Mouse (Mus musculus): ENCODE data around the gene Gm11634. TPM values are rescaled to one million over a fixed set of nuclear protein-coding genes. Genes with fewer than 3 reads are reported as not detected.
A peak's percentile ranks its signal among the peaks of the same experiment; 100 is the strongest.
"Not testable (repeated sequence)": the region's sequence is repeated elsewhere in the genome, so short reads cannot be mapped to it uniquely, and the experiment has no call there.

Gm11634 gene
- total and polyA plus RNA-seq, 3 experiments, result not detected

GRCm38 (mm10) chr11:101644591-101644990, 45.5 kb upstream of the Gm11634 start:
- Histone ChIP-seq H3K27ac (ENCODE audit: insufficient read depth, low read depth) (no peak overlapping the region), H3K9ac (ENCODE audit: insufficient read depth, low read depth) (no peak overlapping the region), H3K9me3 (replicated peaks; ENCODE audit: low read length) (peaks cover 9% of the 10 kb centered on the region), H3K4me1 (ENCODE audit: control insufficient read depth in 1 of 2, insufficient read depth in 2 of 2) (peaks cover 4 to 18% of the 10 kb centered on the region in 2 experiments; a peak in 3 of 4 replicates), H3K27me3 (replicated peaks) (peaks cover 9% of the 10 kb centered on the region), H3K79me2 (replicated peaks; ENCODE audit: control insufficient read depth, extremely low read depth, insufficient read depth, poor library complexity, severe bottlenecking) (no peaks in the 10 kb centered on the region), H3K4me3 (replicated peaks in 1 of 3; ENCODE audit: low read depth in 2 of 3, low read length in 2 of 3, poor library complexity in 1 of 3) (no peak overlapping the region), H3K4me2 (ENCODE audit: insufficient read depth, low read depth, poor library complexity, severe bottlenecking) (no peak overlapping the region), H3K36me3 (replicated peaks in 1 of 2; ENCODE audit: control insufficient read depth in 1 of 2, insufficient read depth in 1 of 2, low read length in 1 of 2) (no peaks in the 10 kb centered on the region)
- peak; percentile 32 for DNase-seq (ENCODE audit: extremely low read depth)
- dilution Hi-C loops (cut with MboI; ENCODE audit: extremely low pct_ligation_motif_present, extremely low pct_unique_long_range_greater_than_20kb, low sequenced_read_pairs), result no loop called here
- no peak for TF ChIP-seq TCF12 (IDR thresholded peaks at IDR 0.05; ENCODE audit: low read depth, low read length)
- 0 out of 2 replicates have a peak, but pooled peaks have one; percentile 12 for TF ChIP-seq MYC (IDR thresholded peaks at IDR 0.05; ENCODE audit: low read depth, low read length)
- TF ChIP-seq POLR2AphosphoS2 (IDR thresholded peaks at IDR 0.05; ENCODE audit: low read depth, low read length), result no peak
- no peak for TF ChIP-seq PAX5 (IDR thresholded peaks at IDR 0.05; ENCODE audit: low read length)
- in situ Hi-C loops (cut with MboI; ENCODE audit: low pct_ligation_motif_present, low pct_unique_long_range_greater_than_20kb, low sequenced_read_pairs), result no loop called here

DNA sequence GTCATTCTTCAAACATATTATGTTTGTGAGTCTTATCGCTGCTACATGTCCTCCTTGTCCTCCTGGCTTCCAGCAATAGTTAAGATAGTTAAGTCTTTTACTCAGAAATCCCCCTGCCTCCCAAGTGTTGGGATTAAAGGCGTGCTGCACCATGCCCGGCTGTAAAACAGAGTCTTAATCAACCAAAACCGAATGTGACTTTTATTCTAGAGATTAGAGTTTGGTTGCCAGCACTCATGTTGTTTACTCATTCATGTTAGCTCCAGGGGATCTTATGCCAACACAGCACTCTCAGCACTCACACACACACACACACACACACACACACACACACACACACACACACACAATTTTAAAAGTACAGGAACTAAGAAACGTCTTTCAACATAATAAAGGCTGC, 43.9 kb upstream of the Gm11634 start:
- H3K4me1 ChIP-seq (ENCODE audit: control insufficient read depth in 1 of 2, insufficient read depth in 2 of 2), result peaks cover 4 to 18% of the 10 kb centered on the region in 2 experiments; a peak in 3 of 4 replicates
- dilution Hi-C loops (cut with MboI; ENCODE audit: extremely low pct_ligation_motif_present, extremely low pct_unique_long_range_greater_than_20kb, low sequenced_read_pairs) (no loop called here), in situ Hi-C loops (cut with MboI; ENCODE audit: low pct_ligation_motif_present, low pct_unique_long_range_greater_than_20kb, low sequenced_read_pairs) (no loop called here)
- no peaks in the 10 kb centered on the region for H3K36me3 ChIP-seq (replicated peaks in 1 of 2; ENCODE audit: control insufficient read depth in 1 of 2, insufficient read depth in 1 of 2, low read length in 1 of 2)
- H3K4me2 ChIP-seq (ENCODE audit: insufficient read depth, low read depth, poor library complexity, severe bottlenecking), result peak overlapping the region; percentile 85
- no peak overlapping the region for H3K27ac ChIP-seq (ENCODE audit: insufficient read depth, low read depth)
- TF ChIP-seq KAT2A (IDR thresholded peaks at IDR 0.05; ENCODE audit: insufficient replicate concordance, low read length) (no peak), BHLHE40 (IDR thresholded peaks at IDR 0.05; ENCODE audit: low read depth, low read length) (no peak)
- DNase-seq (ENCODE audit: extremely low read depth), result no peak
- H3K9ac ChIP-seq (ENCODE audit: insufficient read depth, low read depth), result peak overlapping the region; percentile 64; the same call in 1 of the 2 replicates
- H3K79me2 ChIP-seq (replicated peaks; ENCODE audit: control insufficient read depth, extremely low read depth, insufficient read depth, poor library complexity, severe bottlenecking), result no peaks in the 10 kb centered on the region
- H3K27me3 ChIP-seq (replicated peaks), result peaks cover 7% of the 10 kb centered on the region
- H3K4me3 ChIP-seq (replicated peaks in 1 of 3; ENCODE audit: low read depth in 2 of 3, low read length in 2 of 3, poor library complexity in 1 of 3), result no peak overlapping the region
- peaks cover 5% of the 10 kb centered on the region for H3K9me3 ChIP-seq (replicated peaks; ENCODE audit: low read length)

- Histone ChIP-seq H3K9ac (ENCODE audit: insufficient read depth, low read depth) (peak overlapping the region; percentile 64), H3K4me1 (ENCODE audit: control insufficient read depth in 1 of 2, insufficient read depth in 2 of 2) (peaks cover 4 to 18% of the 10 kb centered on the region in 2 experiments; a peak in 3 of 4 replicates)
Observed at GRCm38 (mm10) chr11:101641710-101642642, 42.9 kb upstream of the Gm11634 start.

More at GRCm38 (mm10) chr11:101641710-101642642, 42.9 kb upstream of the Gm11634 start:
- H3K36me3 ChIP-seq (replicated peaks in 1 of 2; ENCODE audit: control insufficient read depth in 1 of 2, insufficient read depth in 1 of 2, low read length in 1 of 2); in situ Hi-C loops (cut with MboI; ENCODE audit: low pct_ligation_motif_present, low pct_unique_long_range_greater_than_20kb, low sequenced_read_pairs); H3K27me3 ChIP-seq (replicated peaks); H3K79me2 ChIP-seq (replicated peaks; ENCODE audit: control insufficient read depth, extremely low read depth, insufficient read depth, poor library complexity, severe bottlenecking); H3K9me3 ChIP-seq (replicated peaks; ENCODE audit: low read length); H3K4me3 ChIP-seq (replicated peaks in 1 of 3; ENCODE audit: low read depth in 2 of 3, low read length in 2 of 3, poor library complexity in 1 of 3); dilution Hi-C loops (cut with MboI; ENCODE audit: extremely low pct_ligation_motif_present, extremely low pct_unique_long_range_greater_than_20kb, low sequenced_read_pairs): not testable (repeated sequence)
- peak overlapping the region; percentile 85; the same call in 1 of the 2 replicates for H3K4me2 ChIP-seq (ENCODE audit: insufficient read depth, low read depth, poor library complexity, severe bottlenecking)
- peak; percentile 93 for DNase-seq (ENCODE audit: extremely low read depth)
- TF ChIP-seq ETS1 (conservative IDR thresholded peaks at IDR 0.05; ENCODE audit: low read depth, low read length), result peak; percentile 71
- TF ChIP-seq ZMIZ1 (IDR thresholded peaks at IDR 0.05; ENCODE audit: low read depth, low read length), result peak; percentile 97
- peak; percentile 85 for TF ChIP-seq POLR2A (IDR thresholded peaks at IDR 0.05; ENCODE audit: low read depth, low read length)
- TF ChIP-seq NELFE (IDR thresholded peaks at IDR 0.05; ENCODE audit: low read depth, low read length), result peak; percentile 64
- peak; percentile 86 for TF ChIP-seq TBP (conservative IDR thresholded peaks at IDR 0.05; ENCODE audit: low read depth, low read length)
- TF ChIP-seq JUND (conservative IDR thresholded peaks at IDR 0.05; ENCODE audit: low read depth, low read length), result 0 out of 2 replicates have a peak, but pooled peaks have one; percentile 5
- TF ChIP-seq ZNF384 (IDR thresholded peaks at IDR 0.05; ENCODE audit: low read depth, low read length), result peak; percentile 77; the same call in 1 of the 2 replicates
- peak; percentile 4; the same call in 1 of the 2 replicates for TF ChIP-seq TCF12 (IDR thresholded peaks at IDR 0.05; ENCODE audit: low read depth, low read length)
- peak; percentile 97 for TF ChIP-seq POLR2AphosphoS2 (IDR thresholded peaks at IDR 0.05; ENCODE audit: low read depth, low read length)
- TF ChIP-seq MAFK (IDR thresholded peaks at IDR 0.05; ENCODE audit: insufficient replicate concordance, low read length), result 0 out of 2 replicates have a peak, but pooled peaks have one; percentile 5
- TF ChIP-seq HCFC1 (IDR thresholded peaks at IDR 0.05; ENCODE audit: low read depth, low read length), result peak; percentile 34
- peak; percentile 48; the same call in 1 of the 2 replicates for TF ChIP-seq BHLHE40 (IDR thresholded peaks at IDR 0.05; ENCODE audit: low read depth, low read length)
- peak overlapping the region; percentile 52; the same call in 1 of the 2 replicates for H3K27ac ChIP-seq (ENCODE audit: insufficient read depth, low read depth)
